Mouse (Mus musculus): ENCODE measurements around the gene Zbtb12. TPM values are rescaled to one million over a fixed set of nuclear protein-coding genes. Genes with fewer than 3 reads are reported as not detected.
"Not testable (repeated sequence)": the region's sequence is repeated elsewhere in the genome, so short reads cannot be mapped to it uniquely, and the experiment has no call there.

Zbtb12 gene
- polyA plus RNA-seq (2016; fragmentation: Nextera tagmentation; extraction: Ambion mirVana): 6.2 and 6.3 TPM in 2 replicates

GRCm38 (mm10) chr17:34879336-34879879 lies at the start of gene Zbtb12:
Gene Zbtb12, plus strand, starts transcription at chr17:34879483.
- 66% methylated on average over 11 of the region's 11 CpGs for WGBS
- no peak within 1 kb of the TSS for H3K4me3 ChIP-seq
- peaks cover 21% of the 10 kb centered on the region for H3K4me1 ChIP-seq
- no peaks in the 10 kb centered on the region for H3K9me3 ChIP-seq (replicated peaks)
- H3K36me3 ChIP-seq: no peaks in the 10 kb centered on the region
- no peak within 1 kb of the TSS for H3K27ac ChIP-seq
- no peak for DNase-seq (ENCODE audit: low spot score)
- peaks cover 31% of the 10 kb centered on the region for H3K27me3 ChIP-seq (ENCODE audit: low read depth, poor library complexity, severe bottlenecking)

DNA sequence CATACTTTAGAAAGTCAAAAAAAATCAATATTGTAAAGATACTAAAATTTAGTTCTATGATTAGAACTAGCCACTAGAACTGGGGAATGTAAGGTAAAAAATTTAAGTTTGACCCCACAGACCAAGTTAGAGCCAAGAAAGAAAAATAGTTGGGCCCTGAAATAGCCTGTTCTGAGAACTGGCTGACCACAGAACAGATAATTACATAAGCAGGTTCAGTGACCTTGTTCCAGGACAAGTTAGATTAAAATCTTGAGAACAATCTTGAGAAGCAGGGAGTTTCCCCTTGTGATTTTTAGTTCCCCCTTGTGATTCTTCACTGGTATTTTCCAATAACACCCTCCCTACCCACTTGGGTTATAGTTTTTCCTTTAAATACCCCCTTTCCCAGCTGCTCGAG lies 48.5 kb upstream of the Zbtb12 start:
- not testable (repeated sequence) for H3K9me3 ChIP-seq (replicated peaks); H3K27ac ChIP-seq; H3K27me3 ChIP-seq (ENCODE audit: low read depth, poor library complexity, severe bottlenecking); DNase-seq (ENCODE audit: low spot score); H3K4me3 ChIP-seq; H3K4me1 ChIP-seq
- WGBS: 89% methylated on average over 1 of the region's 1 CpGs
- peaks cover 76% of the 10 kb centered on the region for H3K36me3 ChIP-seq

- 4% methylated on average over 48 of the region's 48 CpGs for WGBS
- DNase-seq (ENCODE audit: low spot score): no peak
- Histone ChIP-seq H3K27me3 (ENCODE audit: low read depth, poor library complexity, severe bottlenecking) (no peaks in the 10 kb centered on the region), H3K4me3 (peak overlapping the region; percentile 86), H3K36me3 (peaks cover 56% of the 10 kb centered on the region), H3K4me1 (peaks cover 25% of the 10 kb centered on the region), H3K27ac (peak overlapping the region; percentile 83), H3K9me3 (replicated peaks) (no peaks in the 10 kb centered on the region)
These were observed 43.0 kb upstream of the Zbtb12 start for GRCm38 (mm10) chr17:34836155-34836855.

DNA sequence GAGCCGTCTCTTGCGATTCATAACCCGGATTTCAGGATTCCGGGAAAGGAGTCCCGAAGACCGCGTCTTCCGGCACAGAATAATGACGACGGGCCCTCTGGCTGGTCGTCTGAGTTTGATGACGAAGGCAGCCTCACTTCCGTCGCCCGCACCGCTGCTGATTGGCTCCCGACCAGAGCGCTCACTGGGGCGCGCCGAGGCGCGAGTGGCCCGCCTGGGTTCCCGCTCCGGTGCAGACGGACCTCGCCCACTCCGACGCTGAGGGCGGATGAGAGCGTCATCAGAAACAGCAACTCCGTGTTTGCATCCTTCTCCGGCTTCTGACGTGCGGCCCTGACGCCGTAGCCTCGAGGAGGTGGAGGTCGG lies 42.4 kb upstream of the Zbtb12 start, which contains the start of the genes Stk19 and Dxo:
TSS of gene Stk19 (minus strand) at position 90 of the 366 bp plus-strand sequence.
TSS of gene Dxo (plus strand) at position 164 of the 366 bp plus-strand sequence.
- Histone ChIP-seq H3K36me3 (peaks cover 58% of the 10 kb centered on the region), H3K4me1 (peaks cover 25% of the 10 kb centered on the region), H3K4me3 (peak within 1 kb of the TSS; percentile 86), H3K27me3 (ENCODE audit: low read depth, poor library complexity, severe bottlenecking) (no peaks in the 10 kb centered on the region), H3K9me3 (replicated peaks) (no peaks in the 10 kb centered on the region), H3K27ac (peak within 1 kb of the TSS; percentile 83)
- DNase-seq (ENCODE audit: low spot score): peak; percentile 98
- WGBS: under 1% methylated on average over 40 of the region's 40 CpGs

DNA sequence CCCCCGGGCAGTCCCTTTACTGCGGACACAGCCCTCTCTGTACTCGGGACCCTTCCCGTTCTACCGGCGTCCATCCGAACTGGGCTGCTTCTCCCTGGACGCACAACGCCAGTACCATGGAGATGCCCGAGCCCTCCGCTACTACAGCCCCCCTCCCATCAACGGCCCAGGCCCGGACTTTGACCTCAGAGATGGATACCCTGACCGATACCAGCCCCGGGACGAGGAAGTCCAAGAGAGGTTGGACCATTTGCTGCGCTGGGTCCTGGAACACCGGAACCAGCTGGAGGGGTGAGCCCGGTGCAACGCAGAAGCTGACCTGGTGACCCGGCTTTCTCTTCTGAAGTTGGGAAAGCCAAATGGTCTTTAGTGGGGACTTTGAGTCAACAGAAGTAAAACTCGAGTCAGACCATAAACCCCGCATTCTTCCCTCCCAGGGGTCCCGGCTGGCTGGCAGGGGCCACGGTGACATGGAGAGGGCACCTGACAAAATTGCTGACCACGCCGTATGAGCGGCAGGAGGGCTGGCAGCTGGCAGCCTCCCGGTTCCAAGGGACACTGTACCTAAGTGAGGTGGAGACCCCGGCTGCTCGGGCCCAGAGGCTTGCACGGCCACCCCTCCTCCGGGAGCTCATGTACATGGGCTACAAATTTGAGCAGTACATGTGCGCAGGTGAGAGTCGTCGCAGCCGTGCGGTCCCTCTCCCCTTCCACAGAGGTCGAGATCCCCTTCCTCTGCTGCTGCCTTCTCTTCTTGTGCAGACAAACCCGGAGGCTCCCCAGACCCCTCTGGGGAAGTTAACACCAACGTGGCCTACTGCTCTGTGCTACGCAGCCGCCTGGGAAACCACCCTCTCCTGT lies 41.6 kb upstream of the Zbtb12 start:
- WGBS: 36% methylated on average over 43 of the region's 43 CpGs
- H3K36me3 ChIP-seq: peaks cover 58% of the 10 kb centered on the region
- peaks cover 25% of the 10 kb centered on the region for H3K4me1 ChIP-seq
- H3K9me3 ChIP-seq (replicated peaks): no peaks in the 10 kb centered on the region
- H3K27me3 ChIP-seq (ENCODE audit: low read depth, poor library complexity, severe bottlenecking): no peaks in the 10 kb centered on the region
- peak overlapping the region; percentile 86 for H3K4me3 ChIP-seq
- no peak for DNase-seq (ENCODE audit: low spot score)
- H3K27ac ChIP-seq: peak overlapping the region; percentile 83

- peaks cover 65% of the 10 kb centered on the region for H3K36me3 ChIP-seq
- H3K4me3 ChIP-seq: 0 out of 2 replicates have a peak overlapping the region, but pooled peaks have one; percentile 1
- H3K27me3 ChIP-seq (ENCODE audit: low read depth, poor library complexity, severe bottlenecking): no peaks in the 10 kb centered on the region
- no peak for DNase-seq (ENCODE audit: low spot score)
- H3K9me3 ChIP-seq (replicated peaks): no peaks in the 10 kb centered on the region
- no peak overlapping the region for H3K27ac ChIP-seq
- 95% methylated on average over 7 of the region's 7 CpGs for WGBS
- H3K4me1 ChIP-seq: peaks cover 25% of the 10 kb centered on the region
These were observed 40.5 kb upstream of the Zbtb12 start for GRCm38 (mm10) chr17:34838785-34839184.

GRCm38 (mm10) chr17:34840736-34841307 lies 38.5 kb upstream of the Zbtb12 start:
- Histone ChIP-seq H3K27ac (no peak overlapping the region), H3K4me3 (no peak overlapping the region), H3K36me3 (peaks cover 81% of the 10 kb centered on the region), H3K4me1 (peaks cover 23% of the 10 kb centered on the region), H3K27me3 (ENCODE audit: low read depth, poor library complexity, severe bottlenecking) (no peaks in the 10 kb centered on the region), H3K9me3 (replicated peaks) (no peaks in the 10 kb centered on the region)
- 87% methylated on average over 6 of the region's 6 CpGs for WGBS
- no peak for DNase-seq (ENCODE audit: low spot score)

DNA sequence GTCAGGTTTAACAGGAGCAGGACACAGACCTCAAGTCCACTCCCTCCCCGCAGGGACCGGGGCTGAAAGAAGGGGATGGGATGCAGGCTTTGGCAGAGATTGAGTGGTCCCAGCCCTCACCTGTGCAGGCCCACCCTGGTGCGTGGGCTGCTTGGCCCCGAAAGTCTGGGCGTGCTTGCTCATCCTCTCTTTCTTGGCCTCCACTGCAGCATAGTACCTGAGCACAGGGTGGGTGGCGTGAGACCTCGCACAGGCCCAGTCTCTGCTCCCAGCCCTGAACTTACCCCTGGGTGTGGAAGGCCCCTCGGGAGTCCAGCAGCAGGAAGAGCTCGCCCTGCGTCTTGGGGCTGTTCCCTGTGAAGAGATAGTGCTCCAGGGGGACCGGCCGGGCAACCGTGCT lies 34.4 kb upstream of the Zbtb12 start:
- Histone ChIP-seq H3K36me3 (peaks cover 84% of the 10 kb centered on the region), H3K4me3 (no peak overlapping the region), H3K27ac (no peak overlapping the region), H3K4me1 (peaks cover 6% of the 10 kb centered on the region), H3K9me3 (replicated peaks) (no peaks in the 10 kb centered on the region), H3K27me3 (ENCODE audit: low read depth, poor library complexity, severe bottlenecking) (no peaks in the 10 kb centered on the region)
- DNase-seq (ENCODE audit: low spot score): no peak
- WGBS: 91% methylated on average over 13 of the region's 13 CpGs

- Histone ChIP-seq H3K36me3 (peaks cover 66% of the 10 kb centered on the region), H3K4me1 (peaks cover 23% of the 10 kb centered on the region), H3K27me3 (ENCODE audit: low read depth, poor library complexity, severe bottlenecking) (no peaks in the 10 kb centered on the region), H3K9me3 (replicated peaks) (no peaks in the 10 kb centered on the region), H3K27ac (no peak overlapping the region), H3K4me3 (no peak overlapping the region)
- no peak for DNase-seq (ENCODE audit: low spot score)
- 87% methylated on average over 6 of the region's 6 CpGs for WGBS
These were observed 32.1 kb upstream of the Zbtb12 start for GRCm38 (mm10) chr17:34847192-34847591.

DNA sequence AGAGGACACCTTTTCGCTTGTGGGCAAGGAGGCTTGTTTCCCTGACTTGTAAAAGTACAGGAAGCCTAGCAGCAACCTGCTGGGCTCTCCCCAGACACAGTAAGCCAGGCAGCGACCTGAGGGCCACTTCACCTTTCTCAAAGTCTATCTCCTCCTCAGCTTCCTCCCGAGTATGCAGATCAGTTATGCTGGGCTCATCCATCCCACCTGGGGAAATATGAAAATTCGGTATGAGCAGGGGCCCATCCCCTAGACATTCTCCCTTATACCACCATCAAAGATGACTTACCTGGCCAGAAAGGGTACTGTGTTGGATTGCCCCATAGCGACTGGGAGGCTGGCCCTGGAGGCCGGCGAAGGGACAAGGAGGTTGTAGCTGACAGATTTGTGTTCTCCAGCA lies 31.7 kb upstream of the Zbtb12 start:
- H3K36me3 ChIP-seq: peaks cover 66% of the 10 kb centered on the region

DNA sequence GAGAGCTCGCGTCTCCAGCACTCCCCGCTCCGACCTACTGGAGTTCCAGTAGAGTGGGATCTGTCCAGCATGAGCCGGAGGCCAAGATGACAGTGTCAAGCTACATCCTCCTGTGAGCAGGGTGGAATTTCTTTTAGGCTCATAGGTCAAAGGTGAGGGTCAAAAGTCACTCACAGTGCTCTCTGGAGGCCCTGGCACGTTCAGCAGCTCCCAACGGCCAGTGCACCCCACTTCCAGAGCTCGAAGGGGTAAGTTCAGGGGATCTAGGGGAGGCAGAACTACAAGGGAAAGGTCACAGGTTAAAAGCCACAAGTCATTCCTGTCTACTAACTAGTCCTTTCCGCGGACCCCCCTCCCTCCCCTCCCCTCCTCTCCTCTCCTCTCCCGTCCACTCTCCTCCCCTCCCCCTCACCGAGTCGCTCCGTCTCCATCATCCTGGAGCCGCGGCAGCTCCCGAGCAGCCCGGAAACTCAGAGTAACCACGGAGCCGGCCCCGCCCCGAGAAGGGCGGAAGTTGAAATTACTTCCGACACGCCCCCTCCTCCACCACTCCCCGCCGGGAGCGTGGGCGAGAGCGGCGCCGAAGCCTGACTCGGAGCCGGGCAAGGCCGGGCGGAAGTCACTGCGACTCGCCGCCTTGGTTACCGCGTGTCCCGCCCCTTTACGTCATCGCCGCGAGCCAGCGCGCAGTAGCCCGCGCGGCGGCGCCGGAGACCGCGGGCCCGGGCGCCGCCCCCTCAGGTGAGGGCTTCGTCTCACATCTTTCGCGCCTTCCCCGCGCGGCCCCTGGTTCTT lies 29.4 kb upstream of the Zbtb12 start, which contains the start of the genes Skiv2l and Nelfe:
TSS of gene Skiv2l (minus strand) at position 489 of the 795 bp plus-strand sequence.
TSS of gene Nelfe (plus strand) at position 670 of the 795 bp plus-strand sequence.
- peak within 1 kb of the TSS; percentile 99 for H3K4me3 ChIP-seq
- H3K4me1 ChIP-seq: peaks cover 29% of the 10 kb centered on the region
- H3K27ac ChIP-seq: peak within 1 kb of the TSS; percentile 92
- peaks cover 66% of the 10 kb centered on the region for H3K36me3 ChIP-seq
- H3K27me3 ChIP-seq (ENCODE audit: low read depth, poor library complexity, severe bottlenecking): no peaks in the 10 kb centered on the region
- no peaks in the 10 kb centered on the region for H3K9me3 ChIP-seq (replicated peaks)
- WGBS: under 1% methylated on average over 65 of the region's 65 CpGs
- DNase-seq (ENCODE audit: low spot score): peak; percentile 99

More for the DNA sequence above, 31.7 kb upstream of the Zbtb12 start:
- WGBS: 90% methylated on average over 7 of the region's 7 CpGs
- Histone ChIP-seq H3K27me3 (ENCODE audit: low read depth, poor library complexity, severe bottlenecking) (no peaks in the 10 kb centered on the region), H3K27ac (no peak overlapping the region), H3K4me3 (no peak overlapping the region), H3K4me1 (peaks cover 26% of the 10 kb centered on the region), H3K9me3 (replicated peaks) (no peaks in the 10 kb centered on the region)
- DNase-seq (ENCODE audit: low spot score): no peak

Measured in limb, embryonic 10.5 days (tissue).